Mouse (Mus musculus): Measurements from ENCODE around the gene Golph3. TPM values are rescaled to one million over a fixed set of nuclear protein-coding genes. Genes with fewer than 3 reads are reported as not detected.

Golph3 gene
- polyA plus RNA-seq, 1 experiment, result 78.8 TPM

GRCm38 (mm10) chr15:12376491-12377069 lies 55.3 kb downstream of the Golph3 start:
- DNase-seq (ENCODE audit: extremely low spot score in 1 of 2, low spot score in 1 of 2), result no peak

- no peak for DNase-seq (ENCODE audit: extremely low spot score in 1 of 2, low spot score in 1 of 2)
Measured at GRCm38 (mm10) chr15:12377800-12378199, 56.5 kb downstream of the Golph3 start.

GRCm38 (mm10) chr15:12380057-12380456 lies 58.8 kb downstream of the Golph3 start:
- no peak for DNase-seq (ENCODE audit: extremely low spot score in 1 of 2, low spot score in 1 of 2)

DNA sequence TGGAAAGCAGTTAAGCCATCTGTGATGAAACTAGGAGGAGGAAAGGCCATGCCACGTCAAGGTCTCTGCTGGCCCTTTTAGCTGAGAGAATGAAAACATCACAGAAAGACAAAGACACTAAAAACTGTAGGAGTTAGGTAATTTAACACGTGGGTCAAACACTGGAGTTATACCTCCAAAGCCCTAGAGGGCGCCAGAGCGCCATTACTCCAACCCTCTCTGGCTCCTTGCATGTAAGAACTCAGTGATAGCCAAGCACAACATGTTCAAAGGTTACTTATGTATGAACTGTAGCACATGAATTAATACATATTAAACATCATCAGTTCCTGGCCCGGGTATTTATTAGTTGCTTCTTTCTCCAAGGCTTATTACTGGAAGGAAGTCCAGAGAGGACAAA lies 59.3 kb downstream of the Golph3 start:
- no peak for DNase-seq (ENCODE audit: extremely low spot score in 1 of 2, low spot score in 1 of 2)

DNA sequence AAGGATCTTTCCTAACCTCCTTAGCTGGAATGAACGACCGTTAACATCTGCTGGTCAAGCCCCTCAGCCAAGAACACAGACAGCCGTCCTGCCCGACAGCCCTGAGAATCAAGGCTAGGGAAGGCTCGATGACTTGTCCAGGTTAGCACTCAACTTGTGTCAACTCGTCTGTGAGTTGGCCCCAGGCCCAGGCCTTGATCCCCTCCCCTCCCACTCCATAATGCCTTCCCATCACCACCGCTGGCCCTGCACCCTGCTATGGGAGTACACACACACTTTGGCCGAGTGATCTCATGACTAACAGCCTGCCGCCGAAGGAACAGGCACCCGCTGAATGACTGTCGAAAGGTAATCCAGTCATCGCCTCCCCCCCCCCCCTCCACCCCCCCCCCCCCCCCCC lies 63.4 kb downstream of the Golph3 start:
- DNase-seq (ENCODE audit: extremely low spot score in 1 of 2, low spot score in 1 of 2), result no peak

- DNase-seq (ENCODE audit: extremely low spot score in 1 of 2, low spot score in 1 of 2), result no peak
Measured at GRCm38 (mm10) chr15:12388726-12389489, 67.7 kb downstream of the Golph3 start.

GRCm38 (mm10) chr15:12394758-12395157 lies 73.5 kb downstream of the Golph3 start:
- DNase-seq (ENCODE audit: extremely low spot score in 1 of 2, low spot score in 1 of 2), result no peak

GRCm38 (mm10) chr15:12397032-12397431 lies 75.8 kb downstream of the Golph3 start:
- DNase-seq (ENCODE audit: extremely low spot score in 1 of 2, low spot score in 1 of 2), result no peak

Other genes starting within 250 kb of the Golph3 start
- gene Zfr, start 203.6 kb upstream of the Golph3 start, polyA plus RNA-seq (2012; rRNA removed), result 160 TPM in 2 replicates
- 24.5 and 24.7 TPM in 2 replicates for gene Mtmr12, start 116.4 kb upstream of the Golph3 start, polyA plus RNA-seq (2012; rRNA removed)
- 0.34 TPM in 1 of 2 replicates, not detected in the other for gene 1810049J17Rik, start 449 bp downstream of the Golph3 start, polyA plus RNA-seq (2012; rRNA removed)